Mouse (Mus musculus) brain, embryonic 14.5 days (tissue): Measurements from ENCODE around the gene Gm21983.

ENCODE experiments used
- CTCF ChIP-seq: fragments of 200-500 bp; IDR thresholded peaks from 2 replicates; pipeline ENCODE4 v1.5.1; 2012; ENCODE audit warnings: inconsistent platforms, mild to moderate bottlenecking, moderate library complexity, borderline replicate concordance; ENCODE audit not compliant: insufficient read depth, insufficient read length; ENCODE audit errors: extremely low read depth
- POLR2A ChIP-seq: fragments of 200-500 bp; IDR thresholded peaks from 2 replicates; pipeline ENCODE4 v1.6.1; 2012; ENCODE audit warnings: mild to moderate bottlenecking, inconsistent platforms, borderline replicate concordance; ENCODE audit not compliant: poor library complexity, insufficient read depth, insufficient read length, severe bottlenecking; ENCODE audit errors: extremely low read depth

GRCm38 (mm10) chr7:27159882-27160281 lies 21.0 kb downstream of the Gm21983 start:
- TF ChIP-seq POLR2A (no peak), CTCF (peak; percentile 96)
